Mouse (Mus musculus): ENCODE data around the gene Gm973.
A peak's percentile ranks its signal among the peaks of the same experiment; 100 is the strongest.

Gm973 gene

GRCm38 (mm10) chr1:59492432-59492831 lies 23.6 kb upstream of the Gm973 start:
- DNase-seq (ENCODE audit: low spot score in 2 of 2): no peak

GRCm38 (mm10) chr1:59495970-59496369 lies 20.1 kb upstream of the Gm973 start:
- DNase-seq (ENCODE audit: low spot score in 2 of 2): no peak

- no peak for DNase-seq (ENCODE audit: low spot score in 2 of 2)
Measured at GRCm38 (mm10) chr1:59497741-59498613, 18.1 kb upstream of the Gm973 start.

- DNase-seq (ENCODE audit: low spot score in 2 of 2): no peak
Measured at GRCm38 (mm10) chr1:59499327-59499726, 16.7 kb upstream of the Gm973 start.

GRCm38 (mm10) chr1:59502355-59502754 lies 13.7 kb upstream of the Gm973 start:
- no peak for DNase-seq (ENCODE audit: low spot score in 2 of 2)

- DNase-seq (ENCODE audit: low spot score in 2 of 2): no peak
Measured at GRCm38 (mm10) chr1:59503659-59504301, 12.3 kb upstream of the Gm973 start.

GRCm38 (mm10) chr1:59504302-59504700 lies 11.8 kb upstream of the Gm973 start:
- DNase-seq (ENCODE audit: low spot score in 2 of 2): no peak

- no peak for DNase-seq (ENCODE audit: low spot score in 2 of 2)
Measured at GRCm38 (mm10) chr1:59508463-59509139, 7.5 kb upstream of the Gm973 start.

- no peak for DNase-seq (ENCODE audit: low spot score in 2 of 2)
Measured at GRCm38 (mm10) chr1:59511566-59512270, 4.3 kb upstream of the Gm973 start.

GRCm38 (mm10) chr1:59520226-59520837 lies 4.3 kb downstream of the Gm973 start:
- DNase-seq (ENCODE audit: low spot score in 2 of 2): no peak

GRCm38 (mm10) chr1:59522456-59522855 lies 6.4 kb downstream of the Gm973 start:
- DNase-seq (ENCODE audit: low spot score in 2 of 2): no peak

GRCm38 (mm10) chr1:59523378-59523958 lies 7.4 kb downstream of the Gm973 start:
- DNase-seq (ENCODE audit: low spot score in 2 of 2): no peak

GRCm38 (mm10) chr1:59524071-59524470 lies 8.0 kb downstream of the Gm973 start:
- DNase-seq (ENCODE audit: low spot score in 2 of 2): no peak

- no peak for DNase-seq (ENCODE audit: low spot score in 2 of 2)
Measured at GRCm38 (mm10) chr1:59524759-59525158, 8.7 kb downstream of the Gm973 start.

- no peak for DNase-seq (ENCODE audit: low spot score in 2 of 2)
Measured at GRCm38 (mm10) chr1:59527219-59527618, 11.2 kb downstream of the Gm973 start.

GRCm38 (mm10) chr1:59534976-59535810 lies 19.1 kb downstream of the Gm973 start:
- DNase-seq (ENCODE audit: low spot score in 2 of 2): peak; percentile 27 to 28

GRCm38 (mm10) chr1:59538381-59538780 lies 22.3 kb downstream of the Gm973 start:
- no peak for DNase-seq (ENCODE audit: low spot score in 2 of 2)

- no peak for DNase-seq (ENCODE audit: low spot score in 2 of 2)
Measured at GRCm38 (mm10) chr1:59540537-59541148, 24.6 kb downstream of the Gm973 start.

- DNase-seq (ENCODE audit: low spot score in 2 of 2): no peak
Measured at GRCm38 (mm10) chr1:59541271-59542020, 25.4 kb downstream of the Gm973 start.

Data from frontal cortex, postnatal 14 days (tissue).